ENCODE assay signal across 8 mouse cellular contexts in the genomic region with DNA sequence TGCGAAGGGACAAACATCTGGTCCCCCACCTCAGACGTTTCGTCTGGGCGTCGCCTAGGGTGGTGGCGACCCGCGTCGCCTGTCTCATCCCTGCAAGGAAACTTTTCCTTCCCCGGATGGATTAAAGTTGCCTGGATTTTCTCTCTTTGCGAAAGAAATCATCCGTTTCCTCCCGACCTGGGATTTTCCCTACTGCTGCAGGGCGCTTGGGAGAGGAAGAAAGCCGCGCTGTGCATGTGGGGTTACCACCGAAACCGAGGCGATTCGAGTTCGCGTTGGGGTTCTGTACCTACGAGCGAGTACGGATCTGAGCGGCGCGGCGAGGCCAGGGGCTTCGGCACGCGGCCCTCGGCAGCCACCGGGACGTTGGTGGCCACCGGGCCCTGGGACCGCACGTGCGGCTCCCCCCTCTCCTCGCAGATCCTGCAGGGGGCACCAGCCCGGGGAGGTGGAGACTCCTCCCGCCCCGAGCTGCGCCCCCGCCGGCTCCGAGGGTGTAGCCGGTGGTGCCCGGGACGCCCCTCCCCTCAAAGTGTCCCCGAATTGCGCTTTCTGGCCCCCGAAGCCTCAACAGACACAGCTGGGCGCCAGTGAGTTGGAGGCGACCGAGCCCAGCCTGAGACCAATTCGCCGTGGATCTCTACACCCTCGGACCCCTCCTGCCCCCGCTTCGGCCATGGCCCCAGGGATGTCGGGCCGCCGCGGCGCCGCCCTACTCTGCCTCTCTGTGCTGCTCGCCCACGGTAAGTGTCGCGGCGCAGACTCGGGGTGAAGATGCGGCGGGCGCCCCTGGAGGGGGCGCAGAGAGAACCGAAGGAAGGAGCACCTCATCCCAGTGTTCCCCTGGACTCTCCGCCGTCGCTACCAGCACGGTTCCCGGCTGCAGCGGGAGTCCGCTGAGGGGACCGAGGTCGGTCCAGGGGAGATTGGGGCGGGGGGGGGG. TPM values are rescaled to one million over a fixed set of nuclear protein-coding genes. Genes with fewer than 3 reads are reported as not detected.
DNase-seq lines count a peak whose midpoint lies in the region; ATAC-seq and TF ChIP-seq lines count a peak whose summit lies in the region.
"Had no signal": no experiment of that assay in that cellular context is flagged by ENCODE, and none has a peak within 500 bp of the region (broad histone marks: within the 10 kb centered on the region; RNA-seq: fewer than 3 reads in every experiment).

A gene (plus strand): TSS at position 530 of the 943 bp plus-strand sequence.

- H3K4me2 ChIP-seq in lung, embryonic 15.5 days = peak within 1 kb of the TSS; percentile 96
- H3K4me2 ChIP-seq in forebrain, embryonic 16.5 days (ENCODE audit: low read length) = peak within 1 kb of the TSS; percentile 99
- H3K4me2 ChIP-seq in neural tube, embryonic 11.5 days (ENCODE audit: low read depth) = peak within 1 kb of the TSS; percentile 96

- under 1% methylated on average over 76 of the region's 88 CpGs for WGBS in lung, embryonic 15.5 days
- 2% methylated on average over 88 of the region's 88 CpGs for WGBS in lung, adult 2 months
- under 1% methylated on average over 86 of the region's 88 CpGs for WGBS in forebrain, embryonic 16.5 days
- WGBS in neural tube, embryonic 11.5 days = under 1% methylated on average over 75 of the region's 88 CpGs

- no peak for TF ChIP-seq CTCF in lung, adult 2 months (IDR thresholded peaks at IDR 0.05; ENCODE audit: insufficient read depth, low read length)

- ATAC-seq in lung, embryonic 15.5 days (ENCODE audit: borderline replicate concordance, extremely low read depth, low FRiP score, low TSS enrichment) = peak; percentile 27; the same call in 1 of the 2 replicates
- ATAC-seq in forebrain, embryonic 16.5 days = peak; percentile 19; the same call in 1 of the 2 replicates
- ATAC-seq in neural tube, embryonic 11.5 days (ENCODE audit: insufficient read depth, low FRiP score, low TSS enrichment) = peak; percentile 58; the same call in 1 of the 2 replicates

- DNase-seq in lung, adult 2 months = no peak
- peak; percentile 66 to 68 for DNase-seq in cerebellum, postnatal 14 days
- peak; percentile 11 to 72 for DNase-seq in left cerebral cortex, postnatal 10 days (ENCODE audit: extremely low spot score in 1 of 2, low spot score in 2 of 2)
- peak; percentile 77 for DNase-seq in neural tube, embryonic 11.5 days (ENCODE audit: low spot score)
- DNase-seq in ovary, postnatal 14 days (ENCODE audit: low spot score) = no peak

- peak within 1 kb of the TSS; percentile 49 for H3K4me3 ChIP-seq in lung, embryonic 15.5 days
- H3K4me3 ChIP-seq in lung, adult 2 months (replicated peaks; ENCODE audit: extremely low read depth, low read depth, low read length) = no peak within 1 kb of the TSS
- H3K4me3 ChIP-seq in forebrain, embryonic 16.5 days (replicated peaks; ENCODE audit: low read length) = peak within 1 kb of the TSS; percentile 66
- peak within 1 kb of the TSS; percentile 66 for H3K4me3 ChIP-seq in neural tube, embryonic 11.5 days (ENCODE audit: low read depth, low read length)
- H3K4me3 ChIP-seq: myocyte had no signal

- H3K9ac ChIP-seq in lung, embryonic 15.5 days = peak within 1 kb of the TSS; percentile 25; the same call in 1 of the 2 replicates
- peak within 1 kb of the TSS; percentile 65 for H3K9ac ChIP-seq in forebrain, embryonic 16.5 days (replicated peaks; ENCODE audit: low read depth, low read length)
- H3K9ac ChIP-seq in neural tube, embryonic 11.5 days (ENCODE audit: low read length) = peak within 1 kb of the TSS; percentile 61

- peaks cover 77% of the 10 kb centered on the region for H3K27me3 ChIP-seq in lung, embryonic 15.5 days
- H3K27me3 ChIP-seq in forebrain, embryonic 16.5 days (replicated peaks; ENCODE audit: control insufficient read depth, insufficient read depth, low read length) = peaks cover 24% of the 10 kb centered on the region
- H3K27me3 ChIP-seq in neural tube, embryonic 11.5 days (ENCODE audit: control insufficient read depth, insufficient read depth, low read length) = peaks cover 39% of the 10 kb centered on the region

- H3K4me1 ChIP-seq in lung, embryonic 15.5 days = peaks cover 30% of the 10 kb centered on the region
- H3K4me1 ChIP-seq in lung, adult 2 months (ENCODE audit: control insufficient read depth, insufficient read depth, low read length) = no peaks in the 10 kb centered on the region
- H3K4me1 ChIP-seq in forebrain, embryonic 16.5 days (replicated peaks; ENCODE audit: control insufficient read depth, insufficient read depth, low read length) = peaks cover 28% of the 10 kb centered on the region
- peaks cover 12% of the 10 kb centered on the region for H3K4me1 ChIP-seq in neural tube, embryonic 11.5 days (ENCODE audit: control insufficient read depth, insufficient read depth, low read length)

- no peaks in the 10 kb centered on the region for H3K9me3 ChIP-seq in lung, embryonic 15.5 days
- H3K9me3 ChIP-seq in forebrain, embryonic 16.5 days (ENCODE audit: control insufficient read depth, low read length) = no peaks in the 10 kb centered on the region
- no peaks in the 10 kb centered on the region for H3K9me3 ChIP-seq in neural tube, embryonic 11.5 days (ENCODE audit: control insufficient read depth, low read length)

- H3K36me3 ChIP-seq in lung, embryonic 15.5 days = no peaks in the 10 kb centered on the region
- no peaks in the 10 kb centered on the region for H3K36me3 ChIP-seq in forebrain, embryonic 16.5 days (ENCODE audit: control insufficient read depth, insufficient read depth)
- no peaks in the 10 kb centered on the region for H3K36me3 ChIP-seq in neural tube, embryonic 11.5 days (ENCODE audit: control insufficient read depth, insufficient read depth, low read length)

- TF ChIP-seq POLR2A in lung, adult 2 months (IDR thresholded peaks at IDR 0.05; ENCODE audit: borderline replicate concordance, extremely low read depth, low read depth, low read length) = no peak

- intact Hi-C loops in left cerebral cortex, postnatal 10 days (cut with DNase I) = loop anchor here (5.0 kb wide), 4 partner anchors 131 to 374 kb away; a partner anchor contains a TSS

- no peak within 1 kb of the TSS for H3K27ac ChIP-seq in lung, embryonic 15.5 days
- no peak within 1 kb of the TSS for H3K27ac ChIP-seq in forebrain, embryonic 16.5 days (ENCODE audit: low read length)
- peak within 1 kb of the TSS; percentile 60 for H3K27ac ChIP-seq in neural tube, embryonic 11.5 days (ENCODE audit: low read depth, low read length)

RNA-seq across cellular contexts. Expression of the gene that starts here (rescaled TPM):
- 0.11 and 0.12 TPM in 2 replicates for polyA plus RNA-seq in lung, embryonic 15.5 days (2015; fragmentation: Nextera tagmentation; extraction: Ambion mirVana)
- 0.22 TPM in 1 of 2 replicates, not detected in the other for polyA plus RNA-seq in lung, adult 2 months (2012; rRNA removed)
- polyA plus RNA-seq in forebrain, embryonic 16.5 days (2015; fragmentation: Nextera tagmentation; extraction: Ambion mirVana) = 0.82 and 1.4 TPM in 2 replicates
- 10 to 100 TPM; 19.9 to 23.6 TPM for total RNA-seq in left cerebral cortex, postnatal 10 days (2021)
- polyA plus RNA-seq in neural tube, embryonic 11.5 days (2014; fragmentation: Nextera tagmentation; extraction: Ambion mirVana) = 5.4 and 6.4 TPM in 2 replicates
- polyA plus RNA-seq: myocyte had no signal

Comparison
In these comparisons a context has a peak if more than half of its experiments do, and no peak if none do; other contexts are left out.
1. Peak in ATAC-seq, H3K4me3 ChIP-seq, H3K9ac ChIP-seq and H3K4me2 ChIP-seq in lung, embryonic 15.5 days; RNA of the gene not detected or under 1 TPM.
2. DNase-seq: peak in cerebellum, postnatal 14 days (2 of 2), left cerebral cortex, postnatal 10 days (2 of 2) and neural tube, embryonic 11.5 days (single experiment); none in lung, adult 2 months (single experiment) and ovary, postnatal 14 days (single experiment).
3. Peak in every context shown above with its lines, with median percentiles within 50 percentile points of each other: ATAC-seq, H3K4me2 ChIP-seq and H3K9ac ChIP-seq.